Mouse (Mus musculus) Muller cell, postnatal 12 days (primary cell): ENCODE measurements around the gene Wfikkn1.

Experiments used
- DNase-seq: peaks from one replicate; pipeline ENCODE4 v3.0.0-alpha.2; 2015; ENCODE audit errors: inconsistent ontology term

Wfikkn1 gene

GRCm38 (mm10) chr17:25880196-25880910 lies at the start of gene Wfikkn1:
TSS of gene Wfikkn1 (minus strand) at chr17:25880858.
- DNase-seq = no peak

- DNase-seq = no peak
Measured at GRCm38 (mm10) chr17:25925348-25925747, 44.7 kb upstream of the Wfikkn1 start.

GRCm38 (mm10) chr17:25922120-25922519 lies 41.5 kb upstream of the Wfikkn1 start:
- DNase-seq = no peak

- DNase-seq = peak; percentile 100
Measured at GRCm38 (mm10) chr17:25919786-25920642, 39.4 kb upstream of the Wfikkn1 start.

- DNase-seq = peak; percentile 69
Measured at GRCm38 (mm10) chr17:25919144-25919785, 38.6 kb upstream of the Wfikkn1 start, which contains the start of gene Rab40c. TSS of gene Rab40c (minus strand) at chr17:25919727.

GRCm38 (mm10) chr17:25918037-25918750 lies 37.5 kb upstream of the Wfikkn1 start:
- DNase-seq = no peak

GRCm38 (mm10) chr17:25916931-25917647 lies 36.4 kb upstream of the Wfikkn1 start:
- no peak for DNase-seq

- DNase-seq = no peak
Measured at GRCm38 (mm10) chr17:25914295-25914694, 33.6 kb upstream of the Wfikkn1 start.

- DNase-seq = no peak
Measured at GRCm38 (mm10) chr17:25913877-25914275, 33.2 kb upstream of the Wfikkn1 start.

GRCm38 (mm10) chr17:25913186-25913876 lies 32.7 kb upstream of the Wfikkn1 start:
- DNase-seq = no peak

- peak; percentile 77 for DNase-seq
Measured at GRCm38 (mm10) chr17:25911816-25912215, 31.2 kb upstream of the Wfikkn1 start.

GRCm38 (mm10) chr17:25907640-25908039 lies 27.0 kb upstream of the Wfikkn1 start:
- no peak for DNase-seq

- no peak for DNase-seq
Measured at GRCm38 (mm10) chr17:25903061-25903460, 22.4 kb upstream of the Wfikkn1 start.

- DNase-seq = no peak
Measured at GRCm38 (mm10) chr17:25900193-25900592, 19.5 kb upstream of the Wfikkn1 start.

GRCm38 (mm10) chr17:25895891-25896290 lies 15.2 kb upstream of the Wfikkn1 start:
- peak; percentile 74 for DNase-seq

GRCm38 (mm10) chr17:25895415-25895814 lies 14.8 kb upstream of the Wfikkn1 start:
- no peak for DNase-seq

GRCm38 (mm10) chr17:25893975-25894617 lies 13.4 kb upstream of the Wfikkn1 start:
- DNase-seq = peak; percentile 68

GRCm38 (mm10) chr17:25888837-25889236 lies 8.2 kb upstream of the Wfikkn1 start:
- no peak for DNase-seq

GRCm38 (mm10) chr17:25887467-25887866 lies 6.8 kb upstream of the Wfikkn1 start:
- DNase-seq = no peak

- DNase-seq = no peak
Measured at GRCm38 (mm10) chr17:25886806-25887205, 6.1 kb upstream of the Wfikkn1 start.
